In genomic region chr1:39536701-39537100, GRCm38 (mm10) we compare ENCODE assay signal across 7 mouse cellular contexts. TPM values are rescaled to one million over a fixed set of nuclear protein-coding genes. Genes with fewer than 3 reads are reported as not detected.
DNase-seq lines count a peak whose midpoint lies in the region; ATAC-seq and TF ChIP-seq lines count a peak whose summit lies in the region.

No protein-coding gene starts in this region.

- H3K4me1 ChIP-seq in lung, embryonic 14.5 days (ENCODE audit: insufficient read depth): 0 out of 2 replicates have a peak, but pooled peaks cover 7% of the 10 kb centered on the region
- 0 out of 2 replicates have a peak, but pooled peaks cover 2% of the 10 kb centered on the region for H3K4me1 ChIP-seq in embryonic fibroblast, embryonic 13.5 days (ENCODE audit: control insufficient read depth, insufficient read depth, low read length)
- H3K4me1 ChIP-seq in limb, embryonic 10.5 days: peaks cover 19% of the 10 kb centered on the region
- peaks cover 14% of the 10 kb centered on the region for H3K4me1 ChIP-seq in olfactory bulb, adult 2 months (ENCODE audit: control insufficient read depth, insufficient read depth, low read length)

- DNase-seq in lung, embryonic 14.5 days: no peak
- no peak for DNase-seq in lung, postnatal 14 days
- DNase-seq in limb, embryonic 10.5 days (ENCODE audit: low spot score): no peak
- DNase-seq in spleen, postnatal 10 days (ENCODE audit: low spot score in 2 of 2): no peak
- DNase-seq in adrenal gland, postnatal 14 days: no peak

- H3K27ac ChIP-seq in lung, embryonic 14.5 days (ENCODE audit: low read depth): no peak overlapping the region
- no peak overlapping the region for H3K27ac ChIP-seq in embryonic fibroblast, embryonic 13.5 days (ENCODE audit: insufficient read depth, low read length)
- H3K27ac ChIP-seq in limb, embryonic 10.5 days: no peak overlapping the region
- no peak overlapping the region for H3K27ac ChIP-seq in olfactory bulb, adult 2 months (ENCODE audit: insufficient read depth, low read depth, low read length)

- peak overlapping the region; percentile 91 for H3K9ac ChIP-seq in lung, embryonic 14.5 days

- WGBS in lung, embryonic 14.5 days: 31% methylated on average over 7 of the region's 7 CpGs
- 52% methylated on average over 7 of the region's 7 CpGs for WGBS in limb, embryonic 10.5 days
- WGBS in olfactory bulb, adult 2 months: 26% methylated on average over 7 of the region's 7 CpGs

- H3K27me3 ChIP-seq in lung, embryonic 14.5 days (ENCODE audit: insufficient read depth, low read length): no peaks in the 10 kb centered on the region
- no peaks in the 10 kb centered on the region for H3K27me3 ChIP-seq in limb, embryonic 10.5 days (ENCODE audit: low read depth, poor library complexity, severe bottlenecking)

- TF ChIP-seq POLR2A in embryonic fibroblast, embryonic 13.5 days (IDR thresholded peaks at IDR 0.05; ENCODE audit: low read depth, low read length): no peak
- TF ChIP-seq POLR2A in olfactory bulb, adult 2 months (IDR thresholded peaks at IDR 0.05; ENCODE audit: insufficient read depth, low read depth, low read length): no peak

- no peak for ATAC-seq in lung, embryonic 14.5 days (ENCODE audit: insufficient read depth)

- no peaks in the 10 kb centered on the region for H3K9me3 ChIP-seq in lung, embryonic 14.5 days (ENCODE audit: low read depth, low read length)
- no peaks in the 10 kb centered on the region; the same call in 1 of the 2 replicates for H3K9me3 ChIP-seq in limb, embryonic 10.5 days (replicated peaks)

- peak overlapping the region; percentile 95 for H3K4me3 ChIP-seq in lung, embryonic 14.5 days (ENCODE audit: low read depth, low read length)
- peak overlapping the region; percentile 80 for H3K4me3 ChIP-seq in embryonic fibroblast, embryonic 13.5 days (ENCODE audit: insufficient read depth, low read length)
- peak overlapping the region; percentile 98 for H3K4me3 ChIP-seq in limb, embryonic 10.5 days
- peak overlapping the region; percentile 18; the same call in 1 of the 2 replicates for H3K4me3 ChIP-seq in olfactory bulb, adult 2 months (ENCODE audit: insufficient read depth, low read depth, low read length)

- no peak for TF ChIP-seq CTCF in lung, embryonic 14.5 days (IDR thresholded peaks at IDR 0.05; ENCODE audit: low read depth)
- TF ChIP-seq CTCF in embryonic fibroblast, embryonic 13.5 days (IDR thresholded peaks at IDR 0.05; ENCODE audit: borderline replicate concordance, insufficient read depth, low read length): no peak
- no peak for TF ChIP-seq CTCF in olfactory bulb, adult 2 months (IDR thresholded peaks at IDR 0.05; ENCODE audit: insufficient read depth, low read depth, low read length)

- H3K36me3 ChIP-seq in lung, embryonic 14.5 days (ENCODE audit: insufficient read depth): peaks cover 36% of the 10 kb centered on the region
- peaks cover 43% of the 10 kb centered on the region for H3K36me3 ChIP-seq in limb, embryonic 10.5 days

- H3K4me2 ChIP-seq in lung, embryonic 14.5 days: peak overlapping the region; percentile 85

RNA-seq across cellular contexts. Expression of gene Cnot11, which starts 1.9 kb away (rescaled TPM):
- 26.8 and 29.0 TPM in 2 replicates for polyA plus RNA-seq in lung, embryonic 14.5 days (2014; fragmentation: Nextera tagmentation; extraction: Ambion mirVana)
- 47.8 and 48.5 TPM in 2 replicates for polyA plus RNA-seq in embryonic fibroblast, embryonic 13.5 days (2011; ENCODE audit: insufficient read length, low read depth, missing spikeins)
- polyA plus RNA-seq in limb, embryonic 10.5 days (2016; fragmentation: Nextera tagmentation; extraction: Ambion mirVana): 23.1 and 26.0 TPM in 2 replicates
- polyA plus RNA-seq in olfactory bulb, adult 2 months (2012; ENCODE audit: insufficient read depth, insufficient read length, low replicate concordance, missing spikeins): not detected in 2 replicates
- total RNA-seq in adrenal gland, postnatal 14 days (2021): 17.4 and 20.4 TPM in 2 replicates

RNA-seq across cellular contexts. Expression of gene Rnf149, which starts 40.5 kb away (rescaled TPM):
- polyA plus RNA-seq in lung, embryonic 14.5 days (2014; fragmentation: Nextera tagmentation; extraction: Ambion mirVana): 32.8 and 33.3 TPM in 2 replicates
- polyA plus RNA-seq in embryonic fibroblast, embryonic 13.5 days (2011; ENCODE audit: insufficient read length, low read depth, missing spikeins): 52.6 and 96.4 TPM in 2 replicates
- polyA plus RNA-seq in limb, embryonic 10.5 days (2016; fragmentation: Nextera tagmentation; extraction: Ambion mirVana): 24.2 and 25.7 TPM in 2 replicates
- polyA plus RNA-seq in olfactory bulb, adult 2 months (2012; ENCODE audit: insufficient read depth, insufficient read length, low replicate concordance, missing spikeins): not detected in 2 replicates
- total RNA-seq in adrenal gland, postnatal 14 days (2021): 38.4 and 40.1 TPM in 2 replicates

RNA-seq across cellular contexts. Expression of gene Tbc1d8, which starts 58.1 kb away (rescaled TPM):
- polyA plus RNA-seq in lung, embryonic 14.5 days (2014; fragmentation: Nextera tagmentation; extraction: Ambion mirVana): 9.9 and 10.7 TPM in 2 replicates
- polyA plus RNA-seq in embryonic fibroblast, embryonic 13.5 days (2011; ENCODE audit: insufficient read length, low read depth, missing spikeins): 1.2 and 3.2 TPM in 2 replicates
- polyA plus RNA-seq in limb, embryonic 10.5 days (2016; fragmentation: Nextera tagmentation; extraction: Ambion mirVana): 3.6 and 5.1 TPM in 2 replicates
- not detected in 2 replicates for polyA plus RNA-seq in olfactory bulb, adult 2 months (2012; ENCODE audit: insufficient read depth, insufficient read length, low replicate concordance, missing spikeins)
- total RNA-seq in adrenal gland, postnatal 14 days (2021): 9.3 and 10.6 TPM in 2 replicates

Comparison
In these comparisons a context has a peak if more than half of its experiments do, and no peak if none do; other contexts are left out.
1. H3K4me3 ChIP-seq: peak in every context shown above with its lines; median percentile 98 in limb, embryonic 10.5 days; 95 in lung, embryonic 14.5 days; 80 in embryonic fibroblast, embryonic 13.5 days; 18 in olfactory bulb, adult 2 months.